Mouse (Mus musculus) midbrain, embryonic 14.5 days (tissue): Measurements from ENCODE around the gene Naa60. TPM values are rescaled to one million over a fixed set of nuclear protein-coding genes. Genes with fewer than 3 reads are reported as not detected.

Experiments used
- ATAC-seq: fragments of 200-750 bp; cut with Nextera tagmentation; 2 replicates; pipeline ENCODE4 v1.8.0; 2017; ENCODE audit warnings: moderate number of reproducible peaks, moderate library complexity; ENCODE audit not compliant: low FRiP score, low TSS enrichment
- DNase-seq: peaks from one replicate; pipeline ENCODE4 v3.0.0-alpha.2; 2015
- H3K27ac ChIP-seq: fragments of 300-500 bp; sonication (generic); replicated peaks from 2 replicates; pipeline ENCODE4 v1.5.1; 2014; ENCODE audit warnings: mild to moderate bottlenecking, low read depth, low read length, moderate library complexity
- H3K27me3 ChIP-seq: fragments of 300-500 bp; sonication (generic); 2 replicates; pipeline ENCODE4 v1.6.1; 2014; ENCODE audit warnings: low read length, control low read depth, mixed read lengths; ENCODE audit not compliant: control insufficient read depth, insufficient read depth
- H3K36me3 ChIP-seq: fragments of 300-500 bp; sonication (generic); 2 replicates; pipeline ENCODE4 v1.6.1; 2014; ENCODE audit warnings: low read length, control low read depth; ENCODE audit not compliant: control insufficient read depth, insufficient read depth
- H3K4me1 ChIP-seq: fragments of 300-500 bp; sonication (generic); 2 replicates; pipeline ENCODE4 v1.6.1; 2014; ENCODE audit warnings: mild to moderate bottlenecking, antibody characterized with exemption, low read length, control low read depth; ENCODE audit not compliant: control insufficient read depth, insufficient read depth
- H3K4me2 ChIP-seq: fragments of 300-500 bp; sonication (generic); 2 replicates; pipeline ENCODE4 v1.6.1; 2014; ENCODE audit warnings: mild to moderate bottlenecking, low read length, moderate library complexity
- H3K4me3 ChIP-seq: fragments of 300-500 bp; sonication (generic); replicated peaks from 2 replicates; pipeline ENCODE4 v1.5.1; 2014; ENCODE audit warnings: low read depth, low read length
- H3K9ac ChIP-seq: fragments of 300-500 bp; sonication (generic); replicated peaks from 2 replicates; pipeline ENCODE4 v1.6.1; 2014; ENCODE audit warnings: mild to moderate bottlenecking, low read length, moderate library complexity
- H3K9me3 ChIP-seq: fragments of 300-500 bp; sonication (generic); 2 replicates; pipeline ENCODE4 v1.6.1; 2016; ENCODE audit warnings: low read length, control low read depth, mixed read lengths; ENCODE audit not compliant: control insufficient read depth
- WGBS: fragments of 180-500 bp; shearing (Covaris S2); extraction: QIAGEN DNeasy Blood & Tissue Kit; methylation state at CpG from one replicate; pipeline ENCODE4 v1.1.7; 2014; 5-methylcytosine and 5-hydroxymethylcytosine counted together
- polyA plus RNA-seq: library from polyadenylated mRNA; unstranded; fragments of >200 nt; fragmentation: Nextera tagmentation; extraction: Ambion mirVana; gene quantifications from 2 replicates; pipeline ENCODE4 v1.2.1, GENCODE M21; 2014

Naa60 gene
- 100 and 102 TPM in 2 replicates for polyA plus RNA-seq

DNA sequence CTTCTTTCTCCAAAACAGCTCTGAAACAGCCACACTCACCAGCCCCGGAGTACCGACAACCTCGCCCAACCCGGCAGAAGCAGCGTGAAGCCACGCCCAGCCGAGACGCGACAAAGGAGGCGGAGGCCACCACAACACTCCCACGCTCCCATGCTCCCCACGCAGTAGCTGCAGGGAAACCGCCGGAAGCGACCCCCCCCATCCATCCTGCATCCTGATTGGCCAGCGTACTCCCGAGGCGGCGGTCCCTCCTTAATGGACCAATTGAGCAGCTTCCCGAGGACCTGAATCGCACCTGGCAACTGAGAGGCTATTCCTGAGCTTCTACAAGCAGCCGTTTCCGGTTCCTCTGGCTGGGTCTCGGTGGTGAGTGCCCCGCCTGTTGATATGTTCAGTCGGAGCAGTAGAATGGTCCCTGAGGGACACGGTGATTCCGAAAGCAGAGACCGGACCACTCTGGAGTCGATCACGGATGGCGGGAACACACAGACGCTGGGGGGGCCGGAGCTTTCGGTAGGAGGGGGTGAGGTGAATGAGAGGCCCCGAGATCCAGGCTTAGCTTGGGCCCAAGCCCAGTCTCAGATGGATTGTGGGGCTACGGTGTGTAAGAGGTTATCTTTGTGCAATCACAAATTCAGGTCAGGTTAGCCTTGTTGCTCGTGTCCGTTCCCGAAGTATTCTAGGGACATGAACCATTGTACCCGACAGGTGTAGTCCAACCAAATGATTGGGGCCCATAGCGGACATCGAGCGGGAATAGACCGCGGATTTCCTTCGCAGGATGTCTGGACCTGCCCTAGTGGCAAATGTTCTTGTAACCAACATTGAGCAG lies at the start of gene Naa60:
Gene Naa60 (plus strand): TSS at position 160 of the 832 bp plus-strand sequence.
- Histone ChIP-seq H3K9me3 (no peaks in the 10 kb centered on the region), H3K27ac (peak within 1 kb of the TSS; percentile 58; the same call in 1 of the 2 replicates)
- WGBS: 4% methylated on average over 47 of the region's 47 CpGs

DNA sequence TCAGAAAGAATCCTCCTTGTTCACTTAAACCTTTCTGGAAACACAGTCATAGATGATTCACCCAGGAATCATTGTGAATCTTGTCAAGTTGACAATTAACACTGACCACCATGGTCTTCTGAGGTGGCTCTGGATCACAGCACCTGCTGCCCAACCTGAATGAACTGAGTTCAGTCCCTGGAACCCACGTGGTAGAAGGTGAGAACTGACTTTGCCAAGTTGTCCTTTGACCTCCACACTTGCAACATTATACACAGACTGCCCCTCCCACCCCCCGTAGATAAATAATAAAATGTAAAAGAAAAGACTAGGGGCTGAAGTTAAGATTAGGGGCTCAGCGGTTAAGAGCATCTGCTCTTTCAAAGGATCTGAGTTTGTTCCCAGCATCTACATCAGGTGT lies 44.2 kb upstream of the Naa60 start:
- Histone ChIP-seq H3K4me3 (no peak overlapping the region), H3K4me2 (no peak overlapping the region), H3K4me1 (no peaks in the 10 kb centered on the region), H3K27me3 (no peaks in the 10 kb centered on the region), H3K9me3 (no peaks in the 10 kb centered on the region), H3K9ac (no peak overlapping the region), H3K36me3 (no peaks in the 10 kb centered on the region), H3K27ac (no peak overlapping the region)
- no peak for DNase-seq
- ATAC-seq: no peak
- WGBS: 57% methylated on average over 3 of the region's 3 CpGs

More for the DNA sequence above, at the start of gene Naa60:
- Histone ChIP-seq H3K4me1 (peaks cover 13% of the 10 kb centered on the region), H3K27me3 (no peaks in the 10 kb centered on the region), H3K4me2 (peak within 1 kb of the TSS; percentile 93), H3K4me3 (peak within 1 kb of the TSS; percentile 57), H3K36me3 (peaks cover 19% of the 10 kb centered on the region), H3K9ac (peak within 1 kb of the TSS; percentile 63)
- peak; percentile 98 for ATAC-seq
- peak; percentile 93 for DNase-seq

DNA sequence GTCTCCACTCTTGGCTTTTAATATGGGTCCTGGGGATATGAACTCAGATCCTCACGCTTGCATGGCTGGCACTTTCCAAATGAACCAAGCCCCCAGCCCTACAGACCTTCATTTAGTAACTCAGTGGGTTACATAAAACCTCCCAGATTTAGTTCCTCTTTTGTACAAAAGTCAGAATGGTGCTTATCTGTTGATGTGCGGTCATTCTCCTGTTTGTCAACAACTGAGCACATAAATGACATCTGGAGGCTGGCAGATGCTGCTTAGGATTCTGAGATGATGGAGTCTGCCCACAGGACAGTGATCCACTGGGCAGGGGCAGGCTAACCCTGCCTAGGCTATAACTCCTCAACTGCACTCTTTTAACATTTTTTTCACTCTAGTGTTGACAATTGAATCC lies 42.4 kb upstream of the Naa60 start:
- no peak overlapping the region for H3K4me3 ChIP-seq
- WGBS: 81% methylated on average over 2 of the region's 2 CpGs
- DNase-seq (no peak), ATAC-seq (no peak)
- H3K4me1 ChIP-seq: no peaks in the 10 kb centered on the region
- no peaks in the 10 kb centered on the region for H3K27me3 ChIP-seq
- H3K9ac ChIP-seq: no peak overlapping the region
- no peak overlapping the region for H3K4me2 ChIP-seq
- H3K36me3 ChIP-seq: no peaks in the 10 kb centered on the region
- H3K27ac ChIP-seq: no peak overlapping the region
- H3K9me3 ChIP-seq: no peaks in the 10 kb centered on the region

DNA sequence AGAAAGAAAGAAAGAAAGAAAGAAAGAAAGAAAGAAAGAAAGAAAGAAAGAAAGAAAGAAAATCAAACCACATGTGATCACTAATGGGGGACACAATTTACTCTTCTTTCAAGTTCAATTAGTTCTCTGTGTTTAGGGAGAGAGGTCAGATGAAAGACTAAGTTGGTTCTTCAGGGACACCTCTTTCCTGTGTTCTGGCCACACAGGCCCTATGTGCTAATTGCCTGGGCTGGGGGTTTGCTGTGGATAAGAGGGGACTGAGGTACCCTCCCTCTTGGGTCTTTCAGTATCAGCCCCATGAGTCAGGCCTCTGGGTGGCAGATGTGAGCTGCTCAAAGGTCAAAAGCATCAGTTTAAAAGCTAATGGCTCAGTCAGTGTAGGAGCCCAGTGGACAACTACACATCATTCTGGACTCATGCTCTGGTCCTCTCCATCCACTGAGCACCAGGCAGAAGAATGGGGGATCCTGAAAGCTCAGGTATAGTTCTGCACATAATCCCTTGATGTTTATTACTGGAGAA lies 41.5 kb upstream of the Naa60 start, which contains the start of gene Olfr15:
Gene Olfr15 (plus strand): TSS at position 291 of the 522 bp plus-strand sequence.
- H3K4me3 ChIP-seq: no peak within 1 kb of the TSS
- no peak for DNase-seq
- H3K9me3 ChIP-seq: no peaks in the 10 kb centered on the region
- no peak for ATAC-seq
- H3K27me3 ChIP-seq: no peaks in the 10 kb centered on the region
- no peak within 1 kb of the TSS for H3K27ac ChIP-seq
- H3K36me3 ChIP-seq: no peaks in the 10 kb centered on the region
- no peak within 1 kb of the TSS for H3K9ac ChIP-seq
- no peaks in the 10 kb centered on the region for H3K4me1 ChIP-seq
- H3K4me2 ChIP-seq: no peak within 1 kb of the TSS

DNA sequence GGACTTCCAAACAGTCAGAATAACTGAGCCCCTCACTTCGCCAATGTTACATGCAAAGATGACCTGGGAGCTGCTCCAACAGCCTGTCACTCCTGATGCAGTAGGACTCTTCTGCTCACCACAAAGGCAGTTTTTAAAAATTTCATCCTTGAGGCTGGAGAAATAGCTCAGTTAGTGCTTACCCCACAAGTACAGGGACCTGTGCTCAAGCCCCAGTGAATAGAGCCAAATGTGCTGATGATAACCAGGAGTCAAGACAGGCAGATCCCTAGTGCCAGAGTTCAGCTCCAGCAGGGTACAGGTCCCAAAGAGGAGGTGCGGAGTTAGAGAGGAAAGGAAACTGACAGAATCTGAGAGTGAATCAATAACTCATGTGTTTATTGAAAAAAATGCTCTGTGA lies 36.7 kb upstream of the Naa60 start:
- no peaks in the 10 kb centered on the region for H3K36me3 ChIP-seq
- H3K4me3 ChIP-seq: no peak overlapping the region
- H3K4me1 ChIP-seq: no peaks in the 10 kb centered on the region
- H3K4me2 ChIP-seq: no peak overlapping the region
- no peak for ATAC-seq
- 74% methylated on average over 2 of the region's 2 CpGs for WGBS
- H3K27me3 ChIP-seq: no peaks in the 10 kb centered on the region
- H3K27ac ChIP-seq: no peak overlapping the region
- H3K9ac ChIP-seq: no peak overlapping the region
- H3K9me3 ChIP-seq: no peaks in the 10 kb centered on the region
- DNase-seq: no peak

DNA sequence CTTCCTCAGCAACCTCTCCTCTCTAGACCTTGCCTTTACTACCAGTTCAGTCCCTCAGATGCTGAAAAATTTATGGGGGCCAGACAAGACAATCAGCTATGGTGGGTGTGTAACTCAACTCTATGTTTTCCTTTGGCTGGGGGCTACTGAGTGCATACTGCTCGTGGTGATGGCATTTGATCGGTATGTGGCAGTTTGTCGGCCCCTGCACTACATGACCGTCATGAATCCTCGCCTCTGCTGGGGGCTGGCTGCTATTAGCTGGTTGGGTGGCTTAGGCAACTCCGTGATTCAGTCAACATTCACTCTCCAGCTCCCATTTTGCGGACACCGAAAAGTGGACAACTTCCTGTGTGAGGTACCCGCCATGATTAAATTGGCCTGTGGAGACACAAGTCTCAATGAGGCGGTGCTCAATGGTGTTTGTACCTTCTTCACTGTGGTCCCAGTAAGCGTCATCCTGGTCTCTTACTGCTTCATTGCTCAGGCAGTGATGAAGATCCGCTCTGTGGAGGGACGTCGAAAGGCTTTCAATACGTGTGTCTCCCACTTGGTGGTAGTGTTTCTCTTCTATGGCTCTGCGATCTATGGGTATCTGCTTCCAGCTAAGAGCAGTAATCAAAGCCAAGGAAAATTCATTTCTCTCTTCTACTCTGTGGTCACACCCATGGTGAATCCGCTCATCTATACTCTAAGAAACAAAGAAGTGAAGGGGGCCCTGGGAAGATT lies 32.9 kb upstream of the Naa60 start:
- Histone ChIP-seq H3K4me1 (0 out of 2 replicates have a peak, but pooled peaks cover 2% of the 10 kb centered on the region), H3K9ac (no peak overlapping the region), H3K9me3 (no peaks in the 10 kb centered on the region), H3K4me2 (no peak overlapping the region), H3K27ac (no peak overlapping the region), H3K36me3 (no peaks in the 10 kb centered on the region), H3K27me3 (no peaks in the 10 kb centered on the region), H3K4me3 (no peak overlapping the region)
- ATAC-seq (no peak), DNase-seq (peak; percentile 41)
- 67% methylated on average over 17 of the region's 17 CpGs for WGBS

DNA sequence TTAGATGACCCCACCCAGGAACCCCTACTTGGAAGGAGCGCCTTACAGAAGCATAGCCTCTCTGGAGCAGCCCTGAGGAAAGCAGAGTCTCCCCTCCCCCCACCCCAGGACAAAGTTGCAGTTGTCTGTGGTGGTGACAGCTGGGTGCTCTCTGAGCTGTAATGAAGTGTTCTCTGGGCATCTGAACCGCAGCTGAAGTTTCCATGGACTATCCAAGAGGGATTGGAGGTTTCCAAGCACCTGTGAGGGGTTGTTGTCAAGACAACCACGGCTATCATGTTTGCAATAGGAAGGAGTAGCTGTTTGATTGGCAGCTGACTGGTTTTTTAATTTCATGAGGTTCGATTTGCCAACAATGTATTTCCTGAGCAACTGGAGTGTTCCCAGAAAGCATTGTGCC lies 29.2 kb upstream of the Naa60 start:
- no peak overlapping the region for H3K27ac ChIP-seq
- no peaks in the 10 kb centered on the region for H3K36me3 ChIP-seq
- no peaks in the 10 kb centered on the region for H3K27me3 ChIP-seq
- no peak overlapping the region for H3K4me2 ChIP-seq
- ATAC-seq: no peak
- H3K9ac ChIP-seq: no peak overlapping the region
- no peaks in the 10 kb centered on the region for H3K9me3 ChIP-seq
- DNase-seq: peak; percentile 14
- H3K4me3 ChIP-seq: no peak overlapping the region
- H3K4me1 ChIP-seq: peaks cover 8% of the 10 kb centered on the region; the same call in 1 of the 2 replicates
- 26% methylated on average over 4 of the region's 4 CpGs for WGBS

DNA sequence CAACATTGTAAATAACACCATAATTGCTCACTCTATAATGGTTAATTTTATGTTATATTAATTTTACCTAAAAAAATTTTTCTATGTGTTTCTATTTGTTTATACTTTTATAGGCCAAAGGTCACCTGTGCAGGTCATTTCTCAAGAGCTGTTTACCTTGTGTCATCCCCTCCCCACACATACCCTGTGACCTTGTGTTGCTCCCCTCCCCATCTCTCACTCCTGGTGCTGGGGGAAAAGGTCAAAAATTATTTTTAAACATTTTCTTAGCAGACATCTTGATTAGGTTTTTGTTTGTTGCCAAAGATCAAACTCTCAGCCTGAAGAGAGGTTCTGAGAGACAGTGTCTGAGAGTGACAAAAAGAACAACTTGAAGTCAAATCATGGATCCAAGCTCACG lies 28.4 kb upstream of the Naa60 start:
- no peak overlapping the region for H3K27ac ChIP-seq
- no peak overlapping the region for H3K4me3 ChIP-seq
- no peak overlapping the region for H3K4me2 ChIP-seq
- no peaks in the 10 kb centered on the region for H3K27me3 ChIP-seq
- DNase-seq (no peak), ATAC-seq (no peak)
- H3K9ac ChIP-seq: no peak overlapping the region
- WGBS: 74% methylated on average over 1 of the region's 1 CpGs
- H3K4me1 ChIP-seq: peaks cover 8% of the 10 kb centered on the region; the same call in 1 of the 2 replicates
- no peaks in the 10 kb centered on the region for H3K9me3 ChIP-seq
- H3K36me3 ChIP-seq: no peaks in the 10 kb centered on the region
